Mouse (Mus musculus): ENCODE data around the gene Vps51.

DNA sequence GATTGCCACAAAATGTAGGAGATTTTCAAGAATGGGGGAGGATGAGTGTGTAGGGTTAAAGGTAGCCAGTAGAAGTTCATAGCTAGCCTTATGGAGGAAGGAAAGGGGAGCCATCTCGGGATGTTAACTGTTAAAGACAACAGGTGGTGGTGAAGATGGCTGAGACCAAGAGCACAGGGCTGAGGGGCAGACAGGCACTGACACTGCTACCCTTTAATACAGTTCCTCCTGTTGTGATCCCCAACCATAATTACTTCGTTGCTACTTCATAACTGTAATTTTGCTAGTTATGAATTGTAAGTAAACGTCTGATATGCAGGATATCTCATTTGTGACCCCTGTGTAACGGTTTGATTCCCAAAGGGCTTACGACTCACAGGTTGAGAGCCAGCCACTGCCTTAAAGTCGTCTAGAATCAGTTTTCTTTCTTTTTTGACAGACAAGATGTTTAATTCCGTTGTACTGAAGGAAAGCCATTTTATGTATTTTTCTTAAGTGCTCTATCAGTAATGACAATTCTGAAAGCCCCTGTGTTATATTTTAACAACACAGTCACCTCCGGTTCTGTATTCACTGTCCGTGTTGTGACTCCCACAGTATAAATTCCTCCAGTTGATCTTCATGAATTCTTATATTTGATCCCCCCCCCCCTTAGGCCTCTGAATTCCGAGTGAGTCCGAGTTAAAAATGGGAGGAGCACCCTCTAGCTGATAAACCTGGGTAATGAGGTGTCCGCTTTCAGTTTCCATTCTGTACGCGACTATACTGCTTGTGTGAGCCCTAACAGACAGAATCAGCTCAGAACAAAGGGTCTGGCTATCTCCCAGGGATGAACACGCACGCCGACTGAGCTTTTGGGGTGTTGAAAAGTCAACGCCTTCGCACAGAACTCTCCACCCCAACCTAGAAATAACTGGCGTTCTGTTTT lies 31.4 kb downstream of the Vps51 start:
- no peak for TF ChIP-seq GATA1 (IDR thresholded peaks at IDR 0.05; ENCODE audit: borderline replicate concordance, low read length)
- TF ChIP-seq CTCF (IDR thresholded peaks at IDR 0.05; ENCODE audit: low read depth, low read length), result no peak
- TF ChIP-seq TAL1 (conservative IDR thresholded peaks at IDR 0.05; ENCODE audit: low read depth, low read length), result no peak

Data from G1E (cell line).